Mouse (Mus musculus) midbrain, embryonic 14.5 days (tissue): ENCODE data around the gene Snrpa. TPM values are rescaled to one million over a fixed set of nuclear protein-coding genes. Genes with fewer than 3 reads are reported as not detected.

Experiments used
- ATAC-seq: fragments of 200-750 bp; cut with Nextera tagmentation; 2 replicates; pipeline ENCODE4 v1.8.0; 2017; ENCODE audit warnings: moderate number of reproducible peaks, moderate library complexity; ENCODE audit not compliant: low FRiP score, low TSS enrichment
- DNase-seq: peaks from one replicate; pipeline ENCODE4 v3.0.0-alpha.2; 2015
- H3K27ac ChIP-seq: fragments of 300-500 bp; sonication (generic); replicated peaks from 2 replicates; pipeline ENCODE4 v1.5.1; 2014; ENCODE audit warnings: mild to moderate bottlenecking, low read depth, low read length, moderate library complexity
- H3K27me3 ChIP-seq: fragments of 300-500 bp; sonication (generic); 2 replicates; pipeline ENCODE4 v1.6.1; 2014; ENCODE audit warnings: low read length, control low read depth, mixed read lengths; ENCODE audit not compliant: control insufficient read depth, insufficient read depth
- H3K36me3 ChIP-seq: fragments of 300-500 bp; sonication (generic); 2 replicates; pipeline ENCODE4 v1.6.1; 2014; ENCODE audit warnings: low read length, control low read depth; ENCODE audit not compliant: control insufficient read depth, insufficient read depth
- H3K4me1 ChIP-seq: fragments of 300-500 bp; sonication (generic); 2 replicates; pipeline ENCODE4 v1.6.1; 2014; ENCODE audit warnings: mild to moderate bottlenecking, antibody characterized with exemption, low read length, control low read depth; ENCODE audit not compliant: control insufficient read depth, insufficient read depth
- H3K4me2 ChIP-seq: fragments of 300-500 bp; sonication (generic); 2 replicates; pipeline ENCODE4 v1.6.1; 2014; ENCODE audit warnings: mild to moderate bottlenecking, low read length, moderate library complexity
- H3K4me3 ChIP-seq: fragments of 300-500 bp; sonication (generic); replicated peaks from 2 replicates; pipeline ENCODE4 v1.5.1; 2014; ENCODE audit warnings: low read depth, low read length
- H3K9ac ChIP-seq: fragments of 300-500 bp; sonication (generic); replicated peaks from 2 replicates; pipeline ENCODE4 v1.6.1; 2014; ENCODE audit warnings: mild to moderate bottlenecking, low read length, moderate library complexity
- H3K9me3 ChIP-seq: fragments of 300-500 bp; sonication (generic); 2 replicates; pipeline ENCODE4 v1.6.1; 2016; ENCODE audit warnings: low read length, control low read depth, mixed read lengths; ENCODE audit not compliant: control insufficient read depth
- WGBS: fragments of 180-500 bp; shearing (Covaris S2); extraction: QIAGEN DNeasy Blood & Tissue Kit; methylation state at CpG from one replicate; pipeline ENCODE4 v1.1.7; 2014; 5-methylcytosine and 5-hydroxymethylcytosine counted together
- polyA plus RNA-seq: library from polyadenylated mRNA; unstranded; fragments of >200 nt; fragmentation: Nextera tagmentation; extraction: Ambion mirVana; gene quantifications from 2 replicates; pipeline ENCODE4 v1.2.1, GENCODE M21; 2014

The Snrpa gene
- polyA plus RNA-seq, 1 experiment from 2014 or later: 222 TPM

DNA sequence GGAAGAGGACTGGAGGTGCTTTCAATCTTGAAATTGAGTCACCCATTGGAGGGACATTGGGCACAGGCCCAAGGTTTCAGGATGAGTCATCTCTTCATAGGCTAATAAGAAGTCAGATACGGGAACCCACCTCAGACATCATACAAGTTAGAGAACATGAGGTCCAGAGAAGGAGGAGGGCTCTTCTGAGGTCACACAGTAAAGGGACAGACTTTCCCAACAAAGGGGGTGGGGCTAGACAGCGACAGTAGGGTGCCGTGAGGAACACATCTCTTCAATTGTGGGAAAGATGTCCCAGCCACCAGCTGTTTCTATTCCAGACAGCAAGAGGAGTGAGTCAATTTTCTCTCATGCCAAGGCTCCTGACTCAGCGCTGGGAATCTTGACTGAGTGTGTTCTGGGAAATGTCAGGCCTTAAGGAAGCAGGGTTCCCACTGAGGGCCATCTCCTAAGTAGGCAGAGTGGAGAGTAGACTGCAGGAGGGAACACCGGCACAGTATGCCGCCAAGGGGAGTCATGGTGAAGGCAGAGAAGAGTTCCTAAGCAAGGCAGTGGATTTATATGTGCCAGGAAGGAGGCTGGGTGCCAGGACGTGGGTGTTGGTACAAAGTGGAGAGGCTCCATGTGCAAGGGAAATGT is 35.7 kb upstream of the Snrpa start:
- H3K27ac ChIP-seq: peak overlapping the region; percentile 85; the same call in 1 of the 2 replicates
- 84% methylated on average over 7 of the region's 7 CpGs for WGBS

DNA sequence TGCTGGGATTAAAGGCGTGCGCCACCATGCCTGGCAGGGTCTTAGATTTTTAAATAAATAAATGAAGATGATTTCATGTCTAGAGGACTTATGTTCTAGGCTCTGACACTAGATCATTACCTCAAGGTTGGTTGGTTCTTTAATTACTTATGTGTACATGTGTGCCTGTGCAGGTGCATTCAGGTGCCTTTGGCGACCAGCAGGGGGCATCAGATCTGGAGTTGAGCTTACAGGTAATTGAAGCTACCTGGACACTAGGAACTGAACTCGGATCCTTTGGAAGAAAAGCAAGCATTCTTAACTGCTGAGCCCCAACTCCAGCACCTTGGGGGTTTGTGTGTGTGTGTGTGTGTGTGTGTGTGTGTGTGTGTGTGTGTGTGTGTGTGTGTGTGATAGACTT is 34.7 kb upstream of the Snrpa start:
- Histone ChIP-seq H3K36me3 (no peaks in the 10 kb centered on the region), H3K27ac (no peak overlapping the region), H3K27me3 (no peaks in the 10 kb centered on the region), H3K9me3 (no peaks in the 10 kb centered on the region), H3K4me2 (no peak overlapping the region), H3K4me1 (peaks cover 30% of the 10 kb centered on the region), H3K9ac (no peak overlapping the region), H3K4me3 (no peak overlapping the region)
- DNase-seq (no peak), ATAC-seq (no peak)
- WGBS: 77% methylated on average over 4 of the region's 4 CpGs

More for the DNA sequence above, 35.7 kb upstream of the Snrpa start:
- Histone ChIP-seq H3K4me2 (no peak overlapping the region; the same call in 1 of the 2 replicates), H3K36me3 (no peaks in the 10 kb centered on the region), H3K4me3 (no peak overlapping the region), H3K9me3 (no peaks in the 10 kb centered on the region), H3K9ac (no peak overlapping the region), H3K27me3 (no peaks in the 10 kb centered on the region), H3K4me1 (peaks cover 19% of the 10 kb centered on the region)
- no peak for DNase-seq
- no peak for ATAC-seq

DNA sequence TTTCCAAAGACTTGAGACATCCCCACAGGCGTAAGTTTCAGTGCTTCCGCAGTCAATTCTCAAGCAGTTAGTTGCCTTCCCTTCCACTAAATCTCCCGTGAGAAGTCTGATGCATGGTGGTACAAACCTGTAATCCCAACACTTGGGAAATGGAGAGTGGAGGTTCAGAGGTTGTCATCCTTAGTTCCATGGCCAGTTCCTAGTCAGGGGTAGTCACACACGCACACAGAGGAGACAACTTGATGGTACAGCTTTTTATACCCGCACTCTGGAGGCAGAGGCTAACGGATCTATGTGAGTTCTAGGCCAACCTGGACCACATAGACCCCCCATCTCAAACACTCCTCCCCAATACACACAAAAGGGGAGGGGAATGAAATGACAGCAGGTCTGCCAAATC is 32.8 kb upstream of the Snrpa start:
- Histone ChIP-seq H3K27me3 (no peaks in the 10 kb centered on the region), H3K36me3 (no peaks in the 10 kb centered on the region), H3K4me1 (peaks cover 48% of the 10 kb centered on the region), H3K4me2 (peak overlapping the region; percentile 93), H3K4me3 (peak overlapping the region; percentile 55), H3K9me3 (no peaks in the 10 kb centered on the region), H3K27ac (peak overlapping the region; percentile 75), H3K9ac (peak overlapping the region; percentile 76; the same call in 1 of the 2 replicates)
- no peak for ATAC-seq
- 17% methylated on average over 6 of the region's 6 CpGs for WGBS
- DNase-seq: no peak

DNA sequence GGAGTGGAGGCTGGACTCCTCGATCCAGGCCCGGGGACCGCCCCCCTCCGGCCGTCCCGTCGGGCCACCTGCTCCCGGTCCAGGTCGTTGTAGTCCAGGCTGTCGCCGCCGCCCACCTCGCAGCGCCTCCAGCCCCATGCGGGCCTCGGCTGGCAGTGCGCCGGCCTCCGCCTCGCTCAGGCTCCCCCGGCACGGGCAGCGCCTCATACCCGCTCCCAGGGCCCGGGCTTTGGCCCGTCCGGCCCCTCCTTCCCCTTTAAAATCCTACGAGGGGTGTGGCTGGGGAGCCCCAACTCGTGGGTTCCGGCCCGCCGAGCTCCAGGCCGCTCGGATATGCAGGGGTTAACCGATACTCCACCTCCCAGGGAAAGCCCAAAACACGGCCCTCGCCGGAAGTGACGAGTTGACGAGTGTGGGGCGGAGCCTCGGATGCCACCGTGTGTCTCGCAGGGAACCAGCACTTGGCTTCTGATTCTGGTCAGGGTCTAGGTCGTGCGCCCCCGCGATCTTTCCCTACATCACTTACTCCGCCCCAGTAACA is 32.3 kb upstream of the Snrpa start, which contains the start of gene Itpkc:
Itpkc (minus strand) TSS at position 381 of the 541 bp plus-strand sequence.
- peak; percentile 97 for DNase-seq
- Histone ChIP-seq H3K9ac (peak within 1 kb of the TSS; percentile 76), H3K27me3 (no peaks in the 10 kb centered on the region), H3K4me3 (peak within 1 kb of the TSS; percentile 55), H3K9me3 (no peaks in the 10 kb centered on the region), H3K4me1 (peaks cover 48% of the 10 kb centered on the region), H3K27ac (peak within 1 kb of the TSS; percentile 75), H3K36me3 (peaks cover 1% of the 10 kb centered on the region; the same call in 1 of the 2 replicates), H3K4me2 (peak within 1 kb of the TSS; percentile 93)
- WGBS: under 1% methylated on average over 49 of the region's 49 CpGs
- peak; percentile 83 for ATAC-seq

DNA sequence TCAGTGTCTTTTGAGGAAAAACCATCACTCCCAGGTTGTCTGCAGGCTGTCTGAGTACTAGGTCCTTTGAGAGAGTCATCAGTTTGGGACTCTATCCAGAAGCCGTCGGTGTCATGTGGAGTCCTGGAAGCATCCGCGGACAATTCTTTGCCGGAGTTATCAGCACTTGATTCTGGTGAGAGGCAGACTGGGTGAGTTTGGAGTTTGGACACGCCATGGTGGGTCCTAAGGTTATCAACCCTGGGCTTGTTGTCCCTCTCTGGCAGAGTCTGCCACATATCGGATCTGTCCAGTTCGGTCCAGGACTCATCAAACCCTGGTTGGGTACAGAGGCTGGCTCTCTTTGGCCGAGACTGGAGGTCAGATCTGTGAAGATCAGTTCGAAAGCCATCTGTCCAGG is 31.6 kb upstream of the Snrpa start:
- H3K9ac ChIP-seq: peak overlapping the region; percentile 76
- peak overlapping the region; percentile 93 for H3K4me2 ChIP-seq
- peaks cover 46% of the 10 kb centered on the region for H3K4me1 ChIP-seq
- ATAC-seq (no peak; the same call in 1 of the 2 replicates), DNase-seq (peak; percentile 11)
- no peaks in the 10 kb centered on the region for H3K27me3 ChIP-seq
- H3K27ac ChIP-seq: peak overlapping the region; percentile 75; the same call in 1 of the 2 replicates
- WGBS: 3% methylated on average over 10 of the region's 10 CpGs
- H3K4me3 ChIP-seq: peak overlapping the region; percentile 55
- peaks cover 3% of the 10 kb centered on the region; the same call in 1 of the 2 replicates for H3K36me3 ChIP-seq
- H3K9me3 ChIP-seq: no peaks in the 10 kb centered on the region

DNA sequence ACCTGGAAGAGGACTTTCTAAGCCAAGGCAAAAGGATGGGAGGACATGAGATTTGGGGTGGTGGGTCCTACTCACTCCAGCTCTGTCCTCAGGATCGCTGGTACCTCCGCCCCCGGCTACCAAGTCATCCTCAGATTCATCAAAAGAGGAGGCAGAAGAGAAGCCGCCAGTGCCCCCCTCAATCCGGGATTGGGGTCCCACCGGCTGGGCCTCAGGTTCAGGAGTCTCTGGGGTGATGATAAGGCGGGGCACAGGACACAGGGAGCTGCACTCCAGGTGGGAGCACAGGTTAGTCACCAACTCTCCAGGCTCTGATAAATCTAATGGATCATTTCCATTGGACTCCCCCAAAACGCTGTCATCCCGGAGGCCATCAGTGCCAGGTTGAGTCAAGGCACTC is 31.2 kb upstream of the Snrpa start:
- peak overlapping the region; percentile 76 for H3K9ac ChIP-seq
- peaks cover 46% of the 10 kb centered on the region for H3K4me1 ChIP-seq
- ATAC-seq (no peak), DNase-seq (no peak)
- H3K27ac ChIP-seq: no peak overlapping the region
- peak overlapping the region; percentile 55 for H3K4me3 ChIP-seq
- no peaks in the 10 kb centered on the region for H3K27me3 ChIP-seq
- peak overlapping the region; percentile 93 for H3K4me2 ChIP-seq
- 34% methylated on average over 9 of the region's 9 CpGs for WGBS
- H3K36me3 ChIP-seq: peaks cover 3% of the 10 kb centered on the region; the same call in 1 of the 2 replicates
- no peaks in the 10 kb centered on the region for H3K9me3 ChIP-seq

DNA sequence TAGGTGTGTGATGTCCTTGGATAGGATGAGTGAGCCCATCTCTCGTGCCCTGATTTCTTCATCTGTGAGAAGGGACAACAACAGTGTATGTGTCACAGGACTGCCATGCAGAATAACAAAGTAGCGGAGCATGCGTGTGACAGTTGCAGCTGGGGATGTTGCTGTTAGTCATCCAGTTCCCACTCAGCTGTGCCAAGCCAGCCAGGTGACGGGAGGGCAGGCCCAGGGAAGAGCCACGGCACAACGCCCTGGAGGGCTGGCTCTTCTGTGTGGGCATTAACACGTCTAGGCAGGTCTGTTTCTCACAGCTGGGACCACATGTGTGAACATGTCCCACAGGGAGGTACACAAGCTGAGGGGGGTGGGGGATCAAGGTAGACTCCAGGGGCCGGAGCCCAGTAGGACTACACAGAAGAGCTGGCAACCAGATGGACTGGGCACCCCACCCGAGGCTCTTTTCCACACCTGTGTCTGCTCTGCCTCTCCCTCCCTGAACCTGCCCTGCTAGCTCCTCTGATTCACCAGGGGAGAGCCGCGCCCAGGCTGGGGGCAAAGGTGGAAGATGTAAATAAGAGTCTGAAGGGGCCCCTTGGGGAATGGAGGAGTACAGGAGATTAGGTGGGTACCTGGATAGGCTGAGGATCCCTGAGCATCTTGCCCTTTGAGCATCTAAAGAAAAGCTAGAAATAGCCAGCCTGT is 29.0 kb upstream of the Snrpa start:
- peak overlapping the region; percentile 76 for H3K9ac ChIP-seq
- DNase-seq (peak; percentile 5), ATAC-seq (no peak)
- peak overlapping the region; percentile 93 for H3K4me2 ChIP-seq
- WGBS: 81% methylated on average over 11 of the region's 11 CpGs
- H3K9me3 ChIP-seq: no peaks in the 10 kb centered on the region
- H3K4me1 ChIP-seq: peaks cover 46% of the 10 kb centered on the region
- no peak overlapping the region for H3K27ac ChIP-seq
- peak overlapping the region; percentile 55; the same call in 1 of the 2 replicates for H3K4me3 ChIP-seq
- no peaks in the 10 kb centered on the region for H3K27me3 ChIP-seq
- peaks cover 3% of the 10 kb centered on the region; the same call in 1 of the 2 replicates for H3K36me3 ChIP-seq

DNA sequence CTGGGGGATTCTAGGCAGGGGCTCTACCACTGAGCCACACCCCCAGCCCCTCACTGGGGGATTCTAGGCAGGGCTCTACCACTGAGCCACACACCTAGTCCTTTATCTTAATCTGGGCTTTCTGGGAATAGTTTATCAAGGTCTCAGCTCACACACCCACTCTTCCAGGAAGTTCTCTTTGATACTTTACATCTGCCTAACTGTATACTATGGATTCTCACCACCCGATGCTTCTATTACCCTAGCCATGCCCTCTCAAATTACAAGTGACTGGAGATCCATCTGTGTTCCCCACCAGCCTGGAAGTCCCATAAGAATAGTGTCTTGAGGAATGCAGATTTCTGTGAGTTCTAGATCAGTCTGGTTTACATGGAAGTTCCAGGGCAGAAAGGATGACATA is 26.5 kb upstream of the Snrpa start:
- H3K36me3 ChIP-seq: peaks cover 20% of the 10 kb centered on the region
- DNase-seq: no peak
- no peak overlapping the region for H3K27ac ChIP-seq
- no peaks in the 10 kb centered on the region for H3K27me3 ChIP-seq
- H3K4me2 ChIP-seq: no peak overlapping the region
- no peaks in the 10 kb centered on the region for H3K9me3 ChIP-seq
- peaks cover 42% of the 10 kb centered on the region for H3K4me1 ChIP-seq
- H3K9ac ChIP-seq: no peak overlapping the region
- no peak overlapping the region for H3K4me3 ChIP-seq
- no peak for ATAC-seq
- 94% methylated on average over 1 of the region's 1 CpGs for WGBS
